Mouse (Mus musculus) thymus, adult 18-20 months (tissue): ENCODE measurements around the gene Map3k20.

Experiments
- DNase-seq, 2 experiments: peaks; one replicate each; pipeline ENCODE4 v3.0.0; 2022; ENCODE audit warnings: mixed read lengths in 2 of 2

Gene Map3k20

DNA sequence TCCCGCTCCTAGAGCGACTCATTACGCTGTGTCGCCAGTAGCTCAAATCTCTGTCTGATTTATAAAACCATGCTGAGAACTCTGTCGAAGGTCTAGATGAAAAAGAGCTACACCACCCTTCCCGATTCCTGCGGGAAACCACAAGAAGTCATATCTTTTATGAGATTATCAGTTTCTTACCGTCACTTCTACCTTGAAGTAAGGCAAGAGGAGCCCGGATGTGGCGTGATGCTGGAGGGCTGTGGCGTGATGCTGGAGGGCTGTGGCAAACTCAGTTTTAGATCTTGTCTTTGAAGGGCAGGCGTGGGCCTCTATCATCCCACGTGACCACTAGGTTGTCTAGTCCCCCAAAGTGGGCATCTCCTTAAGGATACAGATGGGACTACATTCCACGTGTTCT is 3.5 kb upstream of the Map3k20 start:
- peak; percentile 15 to 39 for DNase-seq

DNA sequence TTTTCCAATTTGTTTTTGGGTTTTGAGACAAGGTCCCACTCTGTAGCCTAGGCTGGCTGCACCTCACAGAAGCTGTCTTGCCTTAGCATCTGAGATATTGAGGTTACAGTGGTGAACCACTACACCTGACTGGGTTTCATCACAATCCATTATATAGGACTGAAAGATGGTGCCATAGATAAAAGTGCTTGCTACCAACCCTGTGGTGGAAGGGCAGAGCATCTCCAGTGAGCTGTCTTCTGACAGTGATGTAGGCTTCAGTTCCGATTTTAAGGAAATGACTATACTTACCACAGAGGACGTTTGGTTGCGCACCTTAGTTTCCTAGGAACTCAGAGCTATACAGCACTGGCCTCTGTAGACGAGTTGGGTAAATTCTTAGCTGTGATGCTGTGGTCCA is 2.7 kb upstream of the Map3k20 start:
- no peak for DNase-seq

GRCm38 (mm10) chr2:72284689-72285088 is 748 bp upstream of the Map3k20 start:
- no peak for DNase-seq

DNA sequence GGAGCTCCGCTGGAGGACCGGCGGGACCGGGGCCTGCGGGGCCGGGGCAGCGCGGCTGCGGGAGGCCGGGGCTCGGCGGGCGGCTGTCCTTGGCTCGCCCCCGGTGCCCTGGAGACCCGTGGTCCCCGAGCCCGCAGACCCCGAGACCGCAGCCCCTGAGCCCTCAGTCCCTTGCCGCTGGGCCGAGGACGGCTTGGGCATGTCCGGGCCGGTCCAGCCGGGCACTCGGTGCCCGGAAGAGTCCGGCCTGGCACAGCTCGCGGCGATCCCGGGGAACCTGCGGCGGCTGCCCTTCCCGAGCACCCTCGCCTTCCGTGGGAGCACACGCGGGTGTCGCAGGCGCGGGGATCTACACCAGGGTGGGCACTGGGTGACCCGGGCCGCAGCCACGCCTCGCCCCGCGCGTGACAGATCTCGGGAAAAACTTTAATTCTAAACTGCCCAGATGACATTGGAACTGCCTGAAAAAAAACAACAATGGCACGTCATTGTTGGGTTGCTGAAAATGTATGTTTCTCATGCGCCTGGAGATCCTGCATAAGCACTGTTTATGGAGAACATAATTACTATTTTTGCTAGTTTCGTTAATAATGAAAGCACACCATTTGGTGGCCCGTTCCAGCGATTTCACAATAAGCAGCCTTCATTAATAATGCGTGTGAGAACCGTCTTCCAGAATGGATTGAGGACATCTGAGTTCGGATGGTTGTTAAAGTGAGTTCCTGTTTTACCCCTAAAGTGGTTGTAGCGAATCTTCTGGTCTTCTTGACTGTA is 638 bp downstream of the Map3k20 start:
- peak in 1 of 2 experiments; percentile 4 for DNase-seq

GRCm38 (mm10) chr2:72287142-72287541 is 1.7 kb downstream of the Map3k20 start:
- no peak for DNase-seq

GRCm38 (mm10) chr2:72288932-72289534 is 3.6 kb downstream of the Map3k20 start:
- DNase-seq, result no peak

DNA sequence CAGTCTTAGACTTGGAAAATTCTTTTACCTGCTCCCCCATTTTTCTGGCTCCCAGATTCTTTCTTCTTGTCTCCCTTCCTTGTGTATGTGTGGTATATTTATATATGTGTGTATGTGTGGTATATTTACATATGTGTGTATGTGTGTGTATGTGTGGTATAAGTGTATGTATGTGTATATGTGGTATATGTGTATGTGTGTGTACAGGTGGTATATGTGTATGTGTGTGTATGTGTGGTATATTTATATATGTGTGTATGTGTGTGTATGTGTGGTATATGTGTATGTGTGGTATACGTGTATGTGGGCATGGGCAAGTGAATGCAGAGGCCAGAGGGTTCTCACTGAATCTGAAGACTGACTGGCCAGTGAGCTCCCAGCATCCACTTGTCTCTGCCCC is 5.7 kb downstream of the Map3k20 start:
- DNase-seq, result no peak

DNA sequence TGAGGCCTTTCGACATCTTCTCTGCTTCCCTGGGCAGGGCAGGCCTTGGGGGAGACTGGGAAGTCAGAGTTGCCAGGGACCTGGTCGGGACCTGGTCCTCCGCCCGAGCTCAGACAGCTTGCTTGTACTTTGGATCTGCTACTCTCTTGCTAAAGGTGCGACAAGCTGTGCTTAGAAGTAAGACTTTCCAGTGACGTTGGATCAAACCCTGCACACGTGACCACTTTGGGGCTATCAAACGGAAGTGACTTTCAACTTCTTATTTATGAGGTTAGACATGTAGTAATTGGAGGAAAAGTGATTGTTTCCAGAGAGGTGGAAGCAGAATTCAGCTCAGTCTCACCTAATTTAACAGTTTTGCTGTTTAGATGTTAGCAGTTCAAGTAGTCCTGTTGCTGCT is 7.1 kb downstream of the Map3k20 start:
- no peak for DNase-seq

DNA sequence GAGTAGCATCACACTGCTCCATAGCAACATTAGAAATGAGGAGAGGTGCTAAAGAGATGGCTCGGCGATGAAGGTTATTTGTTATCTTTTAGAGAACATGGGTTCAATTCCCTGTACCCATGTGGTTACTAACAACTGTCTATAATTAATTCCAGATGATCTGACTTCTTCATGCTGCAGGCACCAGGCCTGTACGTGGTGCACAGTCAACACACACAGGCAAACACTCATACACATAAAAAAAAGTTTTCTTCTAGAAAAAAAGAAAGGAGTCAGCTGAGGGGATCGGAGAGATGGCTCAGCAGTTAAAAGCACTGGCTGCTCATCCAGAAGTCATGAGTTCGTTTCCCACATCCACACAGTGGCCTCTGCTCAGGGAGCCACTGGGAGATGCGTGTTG is 9.6 kb downstream of the Map3k20 start:
- no peak for DNase-seq

DNA sequence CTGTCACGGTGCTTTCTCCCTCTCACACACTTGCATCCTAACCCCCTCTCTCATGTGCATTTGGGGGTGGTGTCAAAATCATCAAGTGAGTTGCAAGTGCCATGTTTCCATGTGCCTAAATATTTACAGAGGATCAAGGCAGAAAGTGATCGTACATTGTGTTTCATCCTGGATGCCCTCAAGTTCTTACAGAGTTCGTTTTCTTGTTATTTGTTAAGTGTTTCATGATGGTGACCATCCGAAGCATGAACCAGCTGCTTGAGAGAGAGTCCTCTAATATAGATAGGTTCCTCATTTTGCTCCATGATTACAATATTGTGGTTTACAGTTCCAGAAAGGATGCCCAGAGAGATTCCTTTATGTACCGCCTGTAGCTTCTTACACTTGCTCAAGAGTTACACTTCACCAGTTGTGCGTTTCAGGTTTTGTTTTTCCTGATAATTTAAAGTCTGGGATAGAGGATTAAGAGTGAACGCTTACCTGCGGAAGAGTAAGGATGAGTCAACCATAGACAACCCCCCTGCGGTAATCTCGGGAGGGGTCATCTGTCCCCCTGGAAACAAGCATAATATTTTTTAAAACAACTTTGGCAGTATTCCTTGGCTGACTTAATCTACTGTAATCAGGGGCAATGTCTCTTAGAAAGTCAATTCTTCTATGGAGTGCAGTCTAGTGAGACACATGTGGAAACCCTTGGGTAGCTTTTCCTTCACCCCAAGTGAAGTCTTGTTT is 11.7 kb downstream of the Map3k20 start:
- no peak for DNase-seq

- DNase-seq, result no peak
These were observed 12.3 kb downstream of the Map3k20 start for GRCm38 (mm10) chr2:72297716-72298082.

DNA sequence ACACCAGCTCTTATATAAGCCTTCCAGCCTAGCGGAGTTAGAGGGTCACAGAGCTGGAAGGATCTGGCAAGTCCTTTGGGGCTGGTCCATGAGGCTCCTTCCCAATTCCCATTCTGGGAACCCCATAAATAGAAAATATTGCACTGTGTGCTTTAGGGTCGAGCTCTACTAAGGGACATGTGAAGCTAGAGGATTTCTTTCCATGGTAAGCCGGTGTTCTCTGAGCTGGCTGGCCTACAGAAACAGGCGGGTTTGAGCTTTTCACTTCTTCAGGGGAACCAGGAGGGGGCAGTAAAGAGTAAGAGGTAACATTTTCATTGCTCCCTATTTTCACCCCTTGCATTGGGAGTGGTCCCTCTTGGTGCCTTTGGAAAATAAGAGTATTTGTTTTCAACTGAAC is 13.0 kb downstream of the Map3k20 start:
- no peak for DNase-seq

DNA sequence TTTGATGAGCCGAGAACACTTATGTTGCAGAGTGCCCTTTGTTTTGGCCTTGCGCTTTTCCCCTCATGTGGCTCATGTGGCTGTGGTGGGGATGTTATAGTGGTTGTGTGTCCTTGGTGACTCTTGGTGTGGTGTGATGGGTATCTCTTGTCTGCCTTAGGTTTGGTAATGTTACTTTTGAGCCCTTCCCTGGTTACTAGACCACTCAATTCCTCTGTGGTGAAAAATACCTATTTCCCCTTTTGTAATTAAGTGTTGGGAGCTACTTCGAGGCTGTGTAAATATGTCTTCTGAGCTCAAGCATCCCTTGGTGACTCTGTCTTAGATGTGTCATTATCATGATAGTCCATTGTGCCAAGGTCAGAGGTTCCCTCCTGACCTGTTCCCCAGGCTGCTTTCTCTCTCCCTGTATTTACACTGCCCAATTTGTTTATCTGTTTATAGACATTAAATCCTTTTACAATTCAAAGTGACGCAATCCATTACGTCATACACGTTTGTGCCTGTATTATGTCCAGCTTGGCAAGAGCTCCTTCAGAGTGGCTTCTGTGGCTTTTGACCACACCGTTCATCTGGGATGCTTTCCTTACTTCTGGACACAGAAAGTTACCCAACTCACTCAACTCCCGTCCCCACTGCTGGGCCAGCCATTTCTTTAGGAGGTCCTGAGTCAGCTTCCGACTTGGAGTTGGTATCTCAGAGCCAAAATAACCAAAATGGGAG is 15.9 kb downstream of the Map3k20 start:
- no peak for DNase-seq

- DNase-seq, result no peak
These were observed 20.3 kb downstream of the Map3k20 start for GRCm38 (mm10) chr2:72305738-72306137.

DNA sequence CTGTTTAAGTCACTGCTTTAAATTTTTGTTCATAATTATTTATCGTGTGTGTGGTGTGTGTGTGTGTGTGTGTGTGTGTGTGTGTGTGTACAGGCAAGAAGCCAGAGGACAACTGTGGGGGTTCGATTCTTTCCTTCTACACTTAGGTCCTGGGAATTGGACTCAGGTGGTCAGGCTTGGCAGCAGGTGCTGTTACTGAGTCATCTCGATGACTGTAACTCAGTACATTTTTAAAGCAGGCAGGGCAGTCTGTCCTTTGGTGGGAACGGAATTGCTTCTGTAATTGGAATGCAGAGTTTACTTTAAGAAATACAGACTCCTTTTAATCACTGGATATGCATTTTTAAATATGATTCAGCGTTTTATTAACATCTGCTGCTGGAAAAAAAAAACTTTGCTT is 22.9 kb downstream of the Map3k20 start:
- no peak for DNase-seq

GRCm38 (mm10) chr2:72308981-72309380 is 23.5 kb downstream of the Map3k20 start:
- DNase-seq, result no peak

DNA sequence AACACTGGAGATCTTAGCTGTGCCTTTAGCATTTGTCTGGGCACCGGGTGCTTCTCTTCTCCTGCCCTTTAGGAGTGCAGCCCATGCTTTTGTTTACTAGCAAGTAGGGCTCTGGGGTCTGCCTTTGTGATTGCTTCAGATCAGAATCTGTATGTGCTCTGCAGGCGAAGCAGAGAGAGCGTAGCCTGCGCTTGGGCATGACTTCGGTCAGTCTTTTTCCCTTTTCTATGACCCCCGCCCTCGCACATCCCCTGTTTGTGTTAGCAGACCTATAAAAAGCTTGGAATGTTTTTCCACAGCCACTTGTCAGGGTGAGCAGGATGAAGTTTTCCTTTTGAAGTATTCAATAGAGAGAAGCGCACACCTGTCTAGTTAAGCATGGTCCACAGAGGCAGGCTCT is 26.0 kb downstream of the Map3k20 start:
- DNase-seq, result no peak

DNA sequence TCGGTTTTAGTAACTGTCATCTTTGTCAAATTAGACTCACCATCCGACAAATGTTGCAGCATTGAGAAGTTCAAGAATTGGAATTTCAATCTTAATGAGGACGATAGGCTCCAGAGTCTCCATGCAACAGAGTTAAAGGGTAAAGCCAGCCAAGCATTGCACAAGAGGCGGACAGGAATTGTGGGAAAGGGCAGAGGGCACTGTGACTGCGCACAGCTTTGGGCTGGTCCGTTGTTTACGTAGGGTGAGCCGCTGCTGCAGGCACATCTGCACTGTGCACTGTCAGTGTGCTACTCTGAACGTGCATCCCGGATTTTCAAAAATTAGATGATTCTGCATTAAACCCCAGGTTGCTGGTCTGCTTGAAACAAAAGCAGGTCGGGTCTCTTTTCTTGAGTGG is 27.9 kb downstream of the Map3k20 start:
- no peak for DNase-seq

- no peak for DNase-seq
These were observed 33.0 kb downstream of the Map3k20 start for GRCm38 (mm10) chr2:72318421-72318820.

DNA sequence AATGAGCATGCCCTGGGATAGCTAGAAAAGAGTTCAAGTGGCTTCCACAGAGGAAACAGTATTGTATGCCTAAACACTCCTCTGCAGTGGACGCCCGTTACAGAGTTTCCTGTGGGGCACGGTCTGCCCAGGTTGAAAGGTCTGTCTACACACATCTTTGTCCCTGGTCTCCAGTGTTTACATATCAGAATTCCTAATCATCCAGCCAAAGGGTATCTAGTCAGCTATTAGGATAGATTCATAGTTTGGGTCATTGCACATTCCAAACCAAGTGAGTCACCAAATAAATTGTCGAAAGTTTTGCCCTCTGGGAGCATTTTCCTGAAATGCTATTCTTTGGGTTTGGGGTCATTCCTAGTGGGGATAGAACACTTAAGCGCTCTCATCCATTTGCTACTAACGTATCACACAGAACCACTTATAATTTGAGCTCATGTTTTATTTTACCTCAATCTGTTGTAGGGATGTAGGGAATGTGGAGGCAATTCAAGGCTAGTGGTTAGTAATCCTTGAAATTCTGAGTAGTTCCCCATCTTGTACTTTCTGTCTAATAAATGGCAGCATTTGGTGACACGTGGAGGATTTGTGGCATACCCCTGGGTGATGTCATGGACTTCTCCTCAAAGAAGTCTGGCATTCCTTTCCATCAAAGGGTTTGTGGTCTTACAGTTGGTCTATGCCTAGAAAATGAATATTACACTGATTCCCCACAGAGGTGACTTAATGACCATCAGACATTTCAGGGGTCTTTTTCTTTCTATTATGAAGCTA is 33.8 kb downstream of the Map3k20 start:
- no peak for DNase-seq

GRCm38 (mm10) chr2:72320661-72321060 is 35.2 kb downstream of the Map3k20 start:
- DNase-seq, result no peak

DNA sequence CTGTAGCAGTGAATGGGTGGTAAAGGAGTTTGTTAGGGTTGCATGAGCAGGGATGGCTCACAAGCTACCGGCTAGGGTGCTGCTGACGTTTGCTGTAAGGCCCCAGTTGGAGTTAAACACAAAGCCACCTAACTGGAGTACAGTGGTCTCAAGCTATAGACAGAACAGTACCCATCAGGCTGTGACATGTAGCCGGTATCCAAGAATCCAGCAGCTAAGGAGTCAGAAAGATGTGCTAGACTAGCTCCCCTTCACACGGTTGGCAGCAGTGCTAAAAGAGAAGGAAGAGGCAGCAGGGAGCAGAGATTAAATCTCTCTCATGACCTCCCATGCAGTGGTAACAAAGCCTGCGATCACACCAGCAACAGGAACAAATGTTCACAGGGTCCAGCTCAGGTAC is 36.2 kb downstream of the Map3k20 start:
- DNase-seq, result no peak
